Mouse (Mus musculus) midbrain, embryonic 16.5 days (tissue): ENCODE measurements around the gene Xndc1. TPM values are rescaled to one million over a fixed set of nuclear protein-coding genes. Genes with fewer than 3 reads are reported as not detected.

Experiments used
- polyA plus RNA-seq: library from polyadenylated mRNA; unstranded; fragments of >200 nt; fragmentation: Nextera tagmentation; extraction: Ambion mirVana; gene quantifications from 2 replicates; pipeline ENCODE4 v1.2.1, GENCODE M21; 2015

Gene Xndc1
- polyA plus RNA-seq, 1 experiment from 2014 or later, result 28.7 TPM

Other genes starting within 250 kb of the Xndc1 start
- 0.21 TPM in 1 of 2 replicates, not detected in the other for gene Phox2a, start 247.2 kb upstream of the Xndc1 start, polyA plus RNA-seq
- gene Inppl1, start 227.3 kb upstream of the Xndc1 start, polyA plus RNA-seq, result 4.2 and 10.2 TPM in 2 replicates
- 1.0 and 1.1 TPM in 2 replicates for gene Folr2, start 208.3 kb upstream of the Xndc1 start, polyA plus RNA-seq
- gene Anapc15, start 201.8 kb upstream of the Xndc1 start, polyA plus RNA-seq, result 71.6 and 79.9 TPM in 2 replicates
- 23.7 and 24.2 TPM in 2 replicates for gene Folr1, start 194.7 kb upstream of the Xndc1 start, polyA plus RNA-seq
- gene Lamtor1, start 159.6 kb upstream of the Xndc1 start, polyA plus RNA-seq, result 138 and 144 TPM in 2 replicates
- 0.21 and 0.35 TPM in 2 replicates for gene Tomt, start 159.2 kb upstream of the Xndc1 start, polyA plus RNA-seq
- gene Lrrc51, start 131.6 kb upstream of the Xndc1 start, polyA plus RNA-seq, result 11.6 and 13.4 TPM in 2 replicates
- 37.8 and 47.3 TPM in 2 replicates for gene Numa1, start 131.4 kb upstream of the Xndc1 start, polyA plus RNA-seq
- 4.1 and 4.9 TPM in 2 replicates for gene Il18bp, start 46.8 kb upstream of the Xndc1 start, polyA plus RNA-seq
- 36.1 and 36.6 TPM in 2 replicates for gene Rnf121, start within 50 bp of the Xndc1 start, polyA plus RNA-seq
- 1.1 and 1.3 TPM in 2 replicates for gene Xntrpc, start 202 bp downstream of the Xndc1 start, polyA plus RNA-seq
- gene Trpc2, start 17.6 kb downstream of the Xndc1 start, polyA plus RNA-seq, result not detected in 2 replicates
- gene Art1, start 36.2 kb downstream of the Xndc1 start, polyA plus RNA-seq, result 0.25 and 0.57 TPM in 2 replicates
- 0.17 TPM in 1 of 2 replicates, not detected in the other for gene Art5, start 44.0 kb downstream of the Xndc1 start, polyA plus RNA-seq
- gene Chrna10, start 51.3 kb downstream of the Xndc1 start, polyA plus RNA-seq, result not detected in 2 replicates
- 19.9 and 21.2 TPM in 2 replicates for gene Nup98, start 144.7 kb downstream of the Xndc1 start, polyA plus RNA-seq
- gene Pgap2, start 144.7 kb downstream of the Xndc1 start, polyA plus RNA-seq, result 57.8 and 61.3 TPM in 2 replicates
- 12.8 and 14.6 TPM in 2 replicates for gene Rhog, start 190.5 kb downstream of the Xndc1 start, polyA plus RNA-seq
- 10.2 and 12.5 TPM in 2 replicates for gene Stim1, start 202.3 kb downstream of the Xndc1 start, polyA plus RNA-seq